Mouse (Mus musculus) lung, adult 2 months (tissue): ENCODE results near the gene Cgas. TPM values are rescaled to one million over a fixed set of nuclear protein-coding genes. Genes with fewer than 3 reads are reported as not detected.

Source experiments
- DNase-seq: peaks from one replicate; pipeline ENCODE4 v3.0.0; 2022
- H3K4me1 ChIP-seq: fragments of 200-500 bp; 2 replicates; pipeline ENCODE4 v1.6.1; 2011; ENCODE audit warnings: low read length; ENCODE audit not compliant: control insufficient read depth, insufficient read depth
- H3K4me3 ChIP-seq: fragments of 200-500 bp; replicated peaks from 2 replicates; pipeline ENCODE3; 2011; ENCODE audit warnings: low read depth, mild to moderate bottlenecking, control low read depth, low read length; ENCODE audit errors: extremely low read depth
- CTCF ChIP-seq: fragments of 200-500 bp; IDR thresholded peaks from 2 replicates; pipeline ENCODE4 v1.5.1; 2011; ENCODE audit warnings: mild to moderate bottlenecking, low read length, control low read depth; ENCODE audit not compliant: insufficient read depth
- POLR2A ChIP-seq: fragments of 200-500 bp; IDR thresholded peaks from 2 replicates; pipeline ENCODE4 v1.6.1; 2011; ENCODE audit warnings: low read depth, mild to moderate bottlenecking, control low read depth, low read length, borderline replicate concordance; ENCODE audit errors: extremely low read depth
- WGBS: fragments of 180-500 bp; shearing (Covaris S2); methylation state at CpG from one replicate; pipeline ENCODE4 v1.1.7; 2018; 5-methylcytosine and 5-hydroxymethylcytosine counted together
- polyA plus RNA-seq: library from polyadenylated mRNA; depleted of rRNA; stranded (reverse); fragments of >200 nt; gene quantifications from 2 replicates; pipeline ENCODE4 v1.2.3, GENCODE M21; 2012

The Cgas gene
- polyA plus RNA-seq, 1 experiment: 0.98 TPM

DNA sequence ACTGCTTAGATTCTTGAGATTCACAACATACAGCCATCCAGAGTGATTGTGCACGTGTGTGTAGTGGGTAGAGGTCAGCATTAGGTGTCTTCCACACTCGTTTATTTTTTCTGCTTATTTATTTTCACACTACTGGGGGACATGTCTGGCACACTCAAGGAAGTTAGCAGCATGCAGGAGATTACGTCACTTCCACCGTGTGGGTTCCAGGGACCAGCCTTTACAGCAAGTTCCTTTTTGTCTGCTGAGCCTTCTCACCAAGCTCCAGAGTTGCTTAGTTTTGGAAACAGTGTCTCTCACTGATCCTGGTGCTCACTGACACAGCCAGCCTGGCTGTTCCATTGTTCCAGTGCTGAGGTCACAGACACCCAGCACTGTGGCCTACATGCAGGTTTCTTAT lies 8.3 kb upstream of the Cgas start:
- 40% methylated on average over 4 of the region's 4 CpGs for WGBS
- no peak for DNase-seq
- no peak overlapping the region for H3K4me3 ChIP-seq
- peaks cover 6% of the 10 kb centered on the region for H3K4me1 ChIP-seq
- no peak for TF ChIP-seq POLR2A
- TF ChIP-seq CTCF: no peak

- no peak overlapping the region for H3K4me3 ChIP-seq
- DNase-seq: no peak
- 68% methylated on average over 5 of the region's 5 CpGs for WGBS
- H3K4me1 ChIP-seq: peaks cover 6% of the 10 kb centered on the region
- TF ChIP-seq POLR2A (no peak), CTCF (no peak)
Observed at GRCm38 (mm10) chr9:78450404-78450803, 7.4 kb upstream of the Cgas start.

GRCm38 (mm10) chr9:78447973-78448873 lies 5.2 kb upstream of the Cgas start, which contains the start of the genes Mto1 and Gm17324:
TSS of gene Mto1 (plus strand) at chr9:78448208.
TSS of gene Gm17324 (minus strand) at chr9:78448786.
- DNase-seq: peak; percentile 87
- Histone ChIP-seq H3K4me3 (peak within 1 kb of the TSS; percentile 87), H3K4me1 (peaks cover 6% of the 10 kb centered on the region)
- WGBS: under 1% methylated on average over 96 of the region's 96 CpGs
- no peak for TF ChIP-seq CTCF
- peak; percentile 92; the same call in 1 of the 2 replicates for TF ChIP-seq POLR2A

DNA sequence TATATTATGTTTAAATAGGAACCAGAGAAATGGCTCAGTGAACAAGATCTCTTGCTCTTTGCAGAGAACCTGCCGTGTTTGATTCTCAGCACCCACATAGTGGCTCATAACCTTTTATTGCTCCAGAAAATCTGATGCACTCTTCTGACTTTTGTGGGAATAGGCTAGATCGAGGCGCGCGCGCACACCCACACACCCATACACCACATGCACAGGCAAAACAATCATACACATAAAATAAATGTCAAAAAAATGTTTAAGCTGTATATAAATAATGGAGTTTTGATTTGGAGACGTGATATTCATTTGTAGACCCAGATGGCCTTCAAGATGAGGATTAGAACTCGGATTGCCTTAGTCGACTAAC lies 4.6 kb upstream of the Cgas start:
- Histone ChIP-seq H3K4me3 (peak overlapping the region; percentile 55), H3K4me1 (peaks cover 6% of the 10 kb centered on the region)
- no peak for TF ChIP-seq CTCF
- no peak for TF ChIP-seq POLR2A
- WGBS: 27% methylated on average over 9 of the region's 9 CpGs
- DNase-seq: no peak

DNA sequence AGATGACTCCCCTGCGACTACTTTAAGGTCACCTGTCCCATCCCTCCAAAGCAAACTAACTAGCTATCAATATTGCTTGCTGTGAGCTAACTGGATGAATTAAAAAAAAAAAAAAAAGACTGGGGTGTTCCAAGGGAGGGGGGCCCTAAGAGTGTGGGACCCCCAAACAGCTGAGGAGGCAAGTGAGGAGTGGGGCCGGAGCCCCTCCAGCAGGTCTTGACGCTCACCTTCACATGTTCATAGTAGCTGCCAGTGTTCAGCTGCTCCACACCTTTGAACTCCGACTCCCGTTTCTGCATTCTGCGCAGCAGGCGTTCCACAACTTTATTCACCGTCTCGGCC lies 829 bp downstream of the Cgas start:
- 5% methylated on average over 9 of the region's 9 CpGs for WGBS
- no peaks in the 10 kb centered on the region for H3K4me1 ChIP-seq
- TF ChIP-seq CTCF: no peak
- no peak for TF ChIP-seq POLR2A
- peak overlapping the region; percentile 63 for H3K4me3 ChIP-seq
- DNase-seq: no peak

DNA sequence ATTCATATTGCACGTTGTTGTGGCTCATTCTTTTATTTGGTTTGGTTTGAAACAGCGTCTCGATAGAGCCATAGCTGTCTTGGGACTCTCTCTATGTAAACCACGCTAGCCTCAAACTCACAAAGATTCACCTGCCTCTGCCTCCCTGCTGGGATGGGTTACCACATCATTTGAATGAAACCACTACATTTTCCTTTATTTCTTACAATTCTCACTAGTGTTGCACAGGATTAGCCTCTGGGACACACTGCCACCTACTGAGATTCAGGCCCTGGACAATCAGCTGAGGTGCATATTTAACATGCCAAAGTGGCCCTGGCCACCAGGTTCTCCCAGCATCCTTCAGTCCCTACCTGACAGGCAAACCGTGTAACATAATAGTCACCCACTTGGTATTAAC lies 3.6 kb downstream of the Cgas start:
- no peaks in the 10 kb centered on the region for H3K4me1 ChIP-seq
- 71% methylated on average over 5 of the region's 5 CpGs for WGBS
- TF ChIP-seq POLR2A (no peak), CTCF (no peak)
- H3K4me3 ChIP-seq: no peak overlapping the region
- DNase-seq: no peak

GRCm38 (mm10) chr9:78432471-78432870 lies 10.6 kb downstream of the Cgas start:
- Histone ChIP-seq H3K4me3 (no peak overlapping the region), H3K4me1 (peaks cover 1% of the 10 kb centered on the region)
- WGBS: 88% methylated on average over 5 of the region's 5 CpGs
- DNase-seq: no peak
- TF ChIP-seq POLR2A (no peak), CTCF (no peak)

DNA sequence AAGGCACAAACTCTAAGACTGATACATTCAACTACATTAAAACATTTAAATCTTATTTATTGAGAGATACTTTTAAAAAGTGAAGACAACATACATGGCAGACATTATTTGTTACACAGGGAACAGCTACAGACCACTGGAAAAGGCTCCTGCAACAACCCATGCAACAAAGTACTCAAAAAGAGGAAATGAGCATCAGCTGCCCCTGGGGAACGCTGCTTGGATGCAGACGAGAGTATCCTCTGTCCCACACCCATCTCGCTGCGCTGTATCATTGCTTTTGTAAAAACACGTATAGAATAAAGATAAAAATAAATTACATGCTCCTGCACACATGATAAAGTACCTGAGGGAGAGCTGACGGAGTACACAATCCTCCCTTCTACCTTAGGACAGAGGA lies 12.6 kb downstream of the Cgas start:
- no peak overlapping the region for H3K4me3 ChIP-seq
- 70% methylated on average over 6 of the region's 6 CpGs for WGBS
- H3K4me1 ChIP-seq: peaks cover 3% of the 10 kb centered on the region
- DNase-seq: no peak
- no peak for TF ChIP-seq CTCF
- TF ChIP-seq POLR2A: no peak

- no peak for TF ChIP-seq CTCF
- TF ChIP-seq POLR2A: no peak
- Histone ChIP-seq H3K4me1 (peaks cover 3% of the 10 kb centered on the region), H3K4me3 (no peak overlapping the region)
- DNase-seq: no peak
- 60% methylated on average over 2 of the region's 2 CpGs for WGBS
Observed at GRCm38 (mm10) chr9:78429551-78429950, 13.5 kb downstream of the Cgas start.

GRCm38 (mm10) chr9:78428870-78429432 lies 14.1 kb downstream of the Cgas start:
- TF ChIP-seq CTCF (no peak), POLR2A (no peak)
- DNase-seq: no peak
- 77% methylated on average over 4 of the region's 4 CpGs for WGBS

More at GRCm38 (mm10) chr9:78428870-78429432, 14.1 kb downstream of the Cgas start:
- H3K4me1 ChIP-seq: peaks cover 3% of the 10 kb centered on the region
- no peak overlapping the region for H3K4me3 ChIP-seq
